Mouse (Mus musculus) kidney, postnatal 0 days (tissue): ENCODE measurements around the gene Mipep. TPM values are rescaled to one million over a fixed set of nuclear protein-coding genes. Genes with fewer than 3 reads are reported as not detected.

Source experiments
- ATAC-seq: fragments of 200-750 bp; cut with Nextera tagmentation; replicated peaks from 2 replicates; pipeline ENCODE4 v1.8.0; 2017; ENCODE audit warnings: low read depth, moderate number of reproducible peaks, moderate TSS enrichment, moderate library complexity; ENCODE audit not compliant: low FRiP score
- DNase-seq: peaks from one replicate; pipeline ENCODE4 v3.0.0-alpha.2; 2016; ENCODE audit warnings: low spot score
- H3K27ac ChIP-seq: fragments of 300-500 bp; sonication (generic); 2 replicates; pipeline ENCODE4 v1.5.1; 2014; ENCODE audit warnings: mild to moderate bottlenecking
- H3K27me3 ChIP-seq: fragments of 300-500 bp; sonication (generic); 2 replicates; pipeline ENCODE4 v1.6.1; 2014; ENCODE audit warnings: low read length, mixed read lengths; ENCODE audit not compliant: insufficient read depth
- H3K36me3 ChIP-seq: fragments of 300-500 bp; sonication (generic); 2 replicates; pipeline ENCODE4 v1.6.1; 2014; ENCODE audit warnings: low read length, mixed read lengths; ENCODE audit not compliant: insufficient read depth
- H3K4me1 ChIP-seq: fragments of 300-500 bp; sonication (generic); replicated peaks from 2 replicates; pipeline ENCODE4 v1.6.1; 2014; ENCODE audit warnings: antibody characterized with exemption, low read length, mixed read lengths; ENCODE audit not compliant: insufficient read depth
- H3K4me2 ChIP-seq: fragments of 300-500 bp; sonication (generic); 2 replicates; pipeline ENCODE4 v1.6.1; 2014; ENCODE audit warnings: mild to moderate bottlenecking, low read length, moderate library complexity, mixed read lengths
- H3K4me3 ChIP-seq: fragments of 300-500 bp; sonication (generic); replicated peaks from 2 replicates; pipeline ENCODE4 v1.5.1; 2014; ENCODE audit warnings: low read depth, low read length
- H3K9ac ChIP-seq: fragments of 300-500 bp; sonication (generic); 2 replicates; pipeline ENCODE4 v1.6.1; 2014; ENCODE audit warnings: low read depth, low read length
- H3K9me3 ChIP-seq: fragments of 300-500 bp; sonication (generic); replicated peaks from 2 replicates; pipeline ENCODE4 v1.6.1; 2016; ENCODE audit warnings: low read length, inconsistent platforms, mixed read lengths
- CTCF ChIP-seq: IDR thresholded peaks from 2 replicates; pipeline ENCODE4 v1.5.1; 2016; ENCODE audit warnings: antibody characterized with exemption, low read depth, mild to moderate bottlenecking, moderate library complexity
- WGBS: fragments of 180-500 bp; shearing (Covaris S2); extraction: QIAGEN DNeasy Blood & Tissue Kit; methylation state at CpG from one replicate; pipeline ENCODE4 v1.1.7; 2014; 5-methylcytosine and 5-hydroxymethylcytosine counted together
- polyA plus RNA-seq: library from polyadenylated mRNA; unstranded; fragments of >200 nt; fragmentation: Nextera tagmentation; extraction: Ambion mirVana; gene quantifications from 2 replicates; pipeline ENCODE4 v1.2.1, GENCODE M21; 2015

Gene Mipep
- polyA plus RNA-seq, 1 experiment from 2014 or later = 18.5 TPM

DNA sequence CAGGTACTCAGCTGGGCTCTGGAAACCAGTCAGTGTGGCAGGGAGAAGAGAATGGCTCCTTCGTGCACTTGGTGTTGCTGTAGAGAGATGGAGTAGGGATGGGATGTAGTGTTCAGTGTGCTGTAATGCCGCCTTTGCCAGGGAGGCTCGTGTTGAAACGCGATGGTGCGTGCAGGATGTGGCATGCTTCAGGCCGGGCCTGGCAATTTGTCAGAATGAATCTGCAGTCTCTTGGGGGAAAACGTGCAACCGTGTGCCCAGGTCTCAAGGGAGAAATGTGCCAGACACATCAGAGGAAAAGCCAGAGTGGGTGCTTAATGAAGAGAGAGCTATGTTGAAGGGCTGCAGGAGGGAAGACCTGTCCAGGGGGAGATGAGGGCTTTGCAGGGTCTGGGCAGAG, 20.6 kb downstream of the Mipep start:
- H3K27ac ChIP-seq = no peak overlapping the region
- H3K27me3 ChIP-seq = no peaks in the 10 kb centered on the region
- TF ChIP-seq CTCF = no peak
- H3K9me3 ChIP-seq = no peaks in the 10 kb centered on the region
- H3K4me2 ChIP-seq = no peak overlapping the region
- H3K4me3 ChIP-seq = no peak overlapping the region
- WGBS = 93% methylated on average over 9 of the region's 9 CpGs
- no peak overlapping the region for H3K9ac ChIP-seq
- peaks cover 3% of the 10 kb centered on the region; the same call in 1 of the 2 replicates for H3K4me1 ChIP-seq
- peaks cover 10% of the 10 kb centered on the region; the same call in 1 of the 2 replicates for H3K36me3 ChIP-seq
- DNase-seq (no peak), ATAC-seq (no peak)

DNA sequence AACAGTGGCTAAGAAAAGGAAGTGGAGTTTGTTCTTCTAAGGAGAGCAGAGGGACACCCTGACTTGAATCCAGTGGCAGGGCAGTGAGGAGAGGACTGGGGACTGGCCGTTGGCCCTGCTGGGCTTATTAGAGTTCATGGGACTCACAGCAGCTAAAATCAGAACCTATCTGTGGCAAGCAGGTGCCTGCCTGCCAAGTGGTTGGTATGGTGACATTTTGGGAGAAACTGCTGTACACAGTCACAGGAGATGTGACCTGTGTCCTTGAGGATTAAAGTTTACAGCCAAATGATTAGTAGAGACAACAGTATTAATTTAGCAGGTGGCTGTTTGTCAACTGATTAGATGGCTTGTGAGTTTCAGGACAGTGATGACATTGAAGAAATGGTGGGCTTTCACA, 21.5 kb downstream of the Mipep start:
- no peak for TF ChIP-seq CTCF
- WGBS = 74% methylated on average over 1 of the region's 1 CpGs

DNA sequence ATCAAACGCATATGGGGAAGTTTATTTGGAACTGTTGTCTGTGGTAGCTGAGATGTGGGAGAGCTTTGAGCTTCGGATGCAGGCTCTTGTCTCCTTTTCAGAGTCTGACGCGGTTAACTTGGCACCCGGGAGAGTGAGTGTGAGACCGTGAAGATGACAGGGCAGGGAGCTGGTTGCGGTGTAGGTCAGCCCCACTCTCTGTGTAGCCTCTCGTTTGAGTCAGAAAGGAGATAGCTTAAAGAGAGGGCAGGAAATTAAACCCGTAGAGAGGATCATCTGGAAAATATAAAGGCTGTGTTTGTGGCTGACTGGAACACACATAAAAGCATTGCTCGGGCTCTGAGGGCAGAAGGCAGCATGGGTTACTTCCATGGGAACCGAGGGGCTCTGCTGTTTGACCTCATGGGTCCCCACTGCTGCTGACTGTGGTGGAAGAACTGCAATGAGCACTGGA, 22.5 kb downstream of the Mipep start:
- no peak for ATAC-seq

More for the DNA sequence above, 21.5 kb downstream of the Mipep start:
- H3K36me3 ChIP-seq = peaks cover 10% of the 10 kb centered on the region; the same call in 1 of the 2 replicates
- H3K4me3 ChIP-seq = no peak overlapping the region
- no peak for DNase-seq
- no peak overlapping the region for H3K9ac ChIP-seq
- H3K9me3 ChIP-seq = no peaks in the 10 kb centered on the region
- H3K4me1 ChIP-seq = peaks cover 3% of the 10 kb centered on the region; the same call in 1 of the 2 replicates
- H3K27me3 ChIP-seq = no peaks in the 10 kb centered on the region
- no peak overlapping the region for H3K27ac ChIP-seq
- no peak for ATAC-seq
- no peak overlapping the region for H3K4me2 ChIP-seq

DNA sequence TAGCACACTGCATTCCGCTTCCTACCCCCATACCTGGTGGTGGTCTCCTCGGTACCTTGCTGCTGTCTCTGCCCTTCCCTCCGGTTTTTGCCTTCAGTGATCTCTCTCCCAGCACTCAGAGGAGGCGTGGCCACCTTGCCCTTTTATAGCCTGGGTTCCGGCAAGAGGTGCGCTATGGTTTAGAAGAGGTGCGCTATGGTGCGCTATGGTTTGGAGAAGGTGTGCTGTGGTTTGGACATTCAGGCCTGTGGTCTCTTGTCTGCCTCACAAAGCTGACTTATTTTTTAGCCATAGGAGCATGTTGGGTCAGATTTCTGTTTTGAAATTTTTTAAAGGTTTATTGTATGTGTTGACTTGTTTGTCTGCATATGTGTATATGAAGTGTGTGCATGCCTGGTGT, 25.5 kb downstream of the Mipep start:
- ATAC-seq (no peak), DNase-seq (no peak)
- no peaks in the 10 kb centered on the region for H3K9me3 ChIP-seq
- H3K27ac ChIP-seq = no peak overlapping the region
- H3K4me2 ChIP-seq = no peak overlapping the region
- no peak overlapping the region for H3K9ac ChIP-seq
- no peaks in the 10 kb centered on the region for H3K27me3 ChIP-seq
- no peak for TF ChIP-seq CTCF
- H3K36me3 ChIP-seq = 0 out of 2 replicates have a peak, but pooled peaks cover 14% of the 10 kb centered on the region
- 89% methylated on average over 8 of the region's 8 CpGs for WGBS
- no peak overlapping the region for H3K4me3 ChIP-seq
- peaks cover 3% of the 10 kb centered on the region; the same call in 1 of the 2 replicates for H3K4me1 ChIP-seq

More for the DNA sequence above, 22.5 kb downstream of the Mipep start:
- TF ChIP-seq CTCF = no peak
- Histone ChIP-seq H3K36me3 (peaks cover 10% of the 10 kb centered on the region; the same call in 1 of the 2 replicates), H3K4me3 (no peak overlapping the region), H3K9ac (no peak overlapping the region), H3K9me3 (no peaks in the 10 kb centered on the region), H3K27ac (no peak overlapping the region), H3K4me1 (peaks cover 3% of the 10 kb centered on the region; the same call in 1 of the 2 replicates), H3K4me2 (no peak overlapping the region), H3K27me3 (no peaks in the 10 kb centered on the region)
- 25% methylated on average over 11 of the region's 11 CpGs for WGBS
- no peak for DNase-seq

DNA sequence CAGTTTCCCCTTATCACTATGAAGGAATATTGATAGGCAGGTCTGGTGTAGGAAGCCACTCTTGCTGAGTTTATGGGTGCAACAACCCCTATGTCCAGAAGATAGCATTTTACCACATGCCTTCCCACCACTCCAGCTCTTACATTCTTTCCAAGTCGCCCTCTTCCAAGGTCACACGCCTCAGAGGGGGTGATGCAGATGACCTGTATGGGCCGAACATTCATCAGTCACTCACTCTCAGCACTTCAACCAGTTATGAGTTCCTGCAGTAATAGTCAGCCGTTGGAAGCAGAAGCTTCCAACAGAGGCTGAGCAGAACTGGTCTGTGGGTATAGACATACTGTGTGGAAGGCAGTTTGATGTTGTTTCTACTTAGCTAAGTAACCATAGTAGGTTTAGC, 27.2 kb downstream of the Mipep start:
- peaks cover 3% of the 10 kb centered on the region; the same call in 1 of the 2 replicates for H3K4me1 ChIP-seq
- TF ChIP-seq CTCF = no peak
- H3K27me3 ChIP-seq = no peaks in the 10 kb centered on the region
- no peak overlapping the region for H3K9ac ChIP-seq
- no peak for DNase-seq
- H3K36me3 ChIP-seq = 0 out of 2 replicates have a peak, but pooled peaks cover 14% of the 10 kb centered on the region
- 88% methylated on average over 4 of the region's 4 CpGs for WGBS
- no peaks in the 10 kb centered on the region for H3K9me3 ChIP-seq
- no peak overlapping the region for H3K4me2 ChIP-seq
- H3K27ac ChIP-seq = no peak overlapping the region
- no peak overlapping the region for H3K4me3 ChIP-seq
- ATAC-seq = no peak

DNA sequence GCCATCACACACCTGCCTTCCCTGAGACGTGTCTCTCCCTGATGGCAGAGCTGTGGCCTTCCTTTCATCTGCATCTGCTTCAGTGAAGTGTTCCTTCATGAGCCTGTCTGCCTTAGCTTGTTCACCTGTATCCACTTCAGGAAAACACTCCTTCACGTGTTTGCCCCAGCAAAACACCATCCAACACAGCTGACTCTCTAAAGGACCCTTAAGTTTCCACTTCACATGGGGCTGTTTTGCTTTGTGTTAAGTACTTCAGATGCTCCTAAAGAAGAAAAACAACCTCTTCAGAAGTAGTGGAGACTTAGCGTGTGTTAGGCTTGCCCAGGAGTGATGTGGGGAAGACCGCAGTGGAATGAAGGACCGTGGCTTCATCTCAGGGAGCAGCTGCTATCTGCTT, 30.7 kb downstream of the Mipep start:
- Histone ChIP-seq H3K4me1 (no peaks in the 10 kb centered on the region), H3K4me2 (no peak overlapping the region), H3K36me3 (0 out of 2 replicates have a peak, but pooled peaks cover 14% of the 10 kb centered on the region), H3K27me3 (no peaks in the 10 kb centered on the region), H3K9ac (no peak overlapping the region), H3K9me3 (no peaks in the 10 kb centered on the region), H3K27ac (no peak overlapping the region), H3K4me3 (no peak overlapping the region)
- no peak for DNase-seq
- TF ChIP-seq CTCF = no peak
- ATAC-seq = no peak
- WGBS = 87% methylated on average over 5 of the region's 5 CpGs

DNA sequence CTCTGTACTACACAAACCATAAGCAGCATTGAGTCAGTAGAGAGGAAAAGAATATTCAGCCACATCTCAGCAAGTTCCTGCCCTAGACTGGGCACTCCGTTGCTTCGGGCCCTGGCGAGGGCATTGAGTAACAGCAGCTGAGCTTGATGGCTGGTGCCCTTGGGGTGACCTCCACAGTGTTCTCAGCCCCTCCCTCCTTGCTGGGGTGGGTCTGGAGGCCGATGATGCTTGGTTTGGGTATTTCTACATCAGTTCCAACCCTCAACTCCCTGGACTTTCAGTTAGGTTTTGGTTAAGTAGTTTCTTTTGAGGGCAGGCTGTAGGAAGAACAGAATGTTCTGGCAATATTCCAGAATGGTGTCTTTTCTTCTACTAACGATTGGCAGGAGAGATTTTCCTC, 33.7 kb downstream of the Mipep start:
- Histone ChIP-seq H3K27me3 (no peaks in the 10 kb centered on the region), H3K9me3 (no peaks in the 10 kb centered on the region), H3K27ac (no peak overlapping the region), H3K4me1 (no peaks in the 10 kb centered on the region), H3K9ac (no peak overlapping the region), H3K4me3 (no peak overlapping the region), H3K4me2 (no peak overlapping the region), H3K36me3 (0 out of 2 replicates have a peak, but pooled peaks cover 6% of the 10 kb centered on the region)
- 71% methylated on average over 5 of the region's 5 CpGs for WGBS
- TF ChIP-seq CTCF = no peak
- no peak for ATAC-seq
- no peak for DNase-seq
